Mouse (Mus musculus) embryonic fibroblast, embryonic 13.5 days (primary cell): Measurements from ENCODE around the gene Etfb.

ENCODE experiments used
- CTCF ChIP-seq: IDR thresholded peaks from 2 replicates; pipeline ENCODE4 v1.5.1; 2011; ENCODE audit warnings: mild to moderate bottlenecking, control low read depth, low read length, moderate library complexity, borderline replicate concordance; ENCODE audit not compliant: insufficient read depth
- POLR2A ChIP-seq: IDR thresholded peaks from 2 replicates; pipeline ENCODE4 v1.6.1; 2011; ENCODE audit warnings: low read depth, mild to moderate bottlenecking, control low read depth, low read length, moderate library complexity

GRCm38 (mm10) chr7:43452609-43453008 is 8.7 kb downstream of the Etfb start:
- no peak; the same call in 1 of the 2 replicates for TF ChIP-seq CTCF
- TF ChIP-seq POLR2A = no peak
